Mouse (Mus musculus) kidney, postnatal 0 days (tissue): ENCODE results near the gene Nme7. TPM values are rescaled to one million over a fixed set of nuclear protein-coding genes. Genes with fewer than 3 reads are reported as not detected.

Experiments
- ATAC-seq: fragments of 200-750 bp; cut with Nextera tagmentation; replicated peaks from 2 replicates; pipeline ENCODE4 v1.8.0; 2017; ENCODE audit warnings: low read depth, moderate number of reproducible peaks, moderate TSS enrichment, moderate library complexity; ENCODE audit not compliant: low FRiP score
- DNase-seq: peaks from one replicate; pipeline ENCODE4 v3.0.0-alpha.2; 2016; ENCODE audit warnings: low spot score
- H3K27ac ChIP-seq: fragments of 300-500 bp; sonication (generic); 2 replicates; pipeline ENCODE4 v1.5.1; 2014; ENCODE audit warnings: mild to moderate bottlenecking
- H3K27me3 ChIP-seq: fragments of 300-500 bp; sonication (generic); 2 replicates; pipeline ENCODE4 v1.6.1; 2014; ENCODE audit warnings: low read length, mixed read lengths; ENCODE audit not compliant: insufficient read depth
- H3K36me3 ChIP-seq: fragments of 300-500 bp; sonication (generic); 2 replicates; pipeline ENCODE4 v1.6.1; 2014; ENCODE audit warnings: low read length, mixed read lengths; ENCODE audit not compliant: insufficient read depth
- H3K4me1 ChIP-seq: fragments of 300-500 bp; sonication (generic); replicated peaks from 2 replicates; pipeline ENCODE4 v1.6.1; 2014; ENCODE audit warnings: antibody characterized with exemption, low read length, mixed read lengths; ENCODE audit not compliant: insufficient read depth
- H3K4me2 ChIP-seq: fragments of 300-500 bp; sonication (generic); 2 replicates; pipeline ENCODE4 v1.6.1; 2014; ENCODE audit warnings: mild to moderate bottlenecking, low read length, moderate library complexity, mixed read lengths
- H3K4me3 ChIP-seq: fragments of 300-500 bp; sonication (generic); replicated peaks from 2 replicates; pipeline ENCODE4 v1.5.1; 2014; ENCODE audit warnings: low read depth, low read length
- H3K9ac ChIP-seq: fragments of 300-500 bp; sonication (generic); 2 replicates; pipeline ENCODE4 v1.6.1; 2014; ENCODE audit warnings: low read depth, low read length
- H3K9me3 ChIP-seq: fragments of 300-500 bp; sonication (generic); replicated peaks from 2 replicates; pipeline ENCODE4 v1.6.1; 2016; ENCODE audit warnings: low read length, inconsistent platforms, mixed read lengths
- CTCF ChIP-seq: IDR thresholded peaks from 2 replicates; pipeline ENCODE4 v1.5.1; 2016; ENCODE audit warnings: antibody characterized with exemption, low read depth, mild to moderate bottlenecking, moderate library complexity
- WGBS: fragments of 180-500 bp; shearing (Covaris S2); extraction: QIAGEN DNeasy Blood & Tissue Kit; methylation state at CpG from one replicate; pipeline ENCODE4 v1.1.7; 2014; 5-methylcytosine and 5-hydroxymethylcytosine counted together
- polyA plus RNA-seq: library from polyadenylated mRNA; unstranded; fragments of >200 nt; fragmentation: Nextera tagmentation; extraction: Ambion mirVana; gene quantifications from 2 replicates; pipeline ENCODE4 v1.2.1, GENCODE M21; 2015

Gene Nme7
- polyA plus RNA-seq, 1 experiment from 2014 or later: 42.0 TPM

DNA sequence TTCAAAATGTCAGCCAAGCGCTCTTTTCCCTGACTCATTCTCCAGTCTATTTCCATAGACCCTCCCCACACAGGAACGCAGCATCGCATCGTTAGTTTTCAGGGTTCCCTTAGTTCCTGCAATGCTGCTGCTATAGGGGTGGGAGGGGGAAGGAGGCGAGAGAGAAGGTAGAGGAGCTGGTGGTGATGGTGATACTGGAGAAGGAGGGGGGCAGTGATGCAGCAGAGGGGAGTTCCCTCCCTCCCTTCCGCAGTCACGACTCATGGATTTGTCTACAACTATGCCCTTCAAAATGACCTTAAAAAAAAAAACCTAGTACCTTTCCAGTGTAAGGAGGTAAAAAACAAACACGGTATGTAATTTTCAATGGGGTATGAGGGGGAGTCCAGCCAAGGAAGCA, 152.8 kb downstream of the Nme7 start:
- TF ChIP-seq CTCF: no peak
- H3K36me3 ChIP-seq: no peaks in the 10 kb centered on the region

DNA sequence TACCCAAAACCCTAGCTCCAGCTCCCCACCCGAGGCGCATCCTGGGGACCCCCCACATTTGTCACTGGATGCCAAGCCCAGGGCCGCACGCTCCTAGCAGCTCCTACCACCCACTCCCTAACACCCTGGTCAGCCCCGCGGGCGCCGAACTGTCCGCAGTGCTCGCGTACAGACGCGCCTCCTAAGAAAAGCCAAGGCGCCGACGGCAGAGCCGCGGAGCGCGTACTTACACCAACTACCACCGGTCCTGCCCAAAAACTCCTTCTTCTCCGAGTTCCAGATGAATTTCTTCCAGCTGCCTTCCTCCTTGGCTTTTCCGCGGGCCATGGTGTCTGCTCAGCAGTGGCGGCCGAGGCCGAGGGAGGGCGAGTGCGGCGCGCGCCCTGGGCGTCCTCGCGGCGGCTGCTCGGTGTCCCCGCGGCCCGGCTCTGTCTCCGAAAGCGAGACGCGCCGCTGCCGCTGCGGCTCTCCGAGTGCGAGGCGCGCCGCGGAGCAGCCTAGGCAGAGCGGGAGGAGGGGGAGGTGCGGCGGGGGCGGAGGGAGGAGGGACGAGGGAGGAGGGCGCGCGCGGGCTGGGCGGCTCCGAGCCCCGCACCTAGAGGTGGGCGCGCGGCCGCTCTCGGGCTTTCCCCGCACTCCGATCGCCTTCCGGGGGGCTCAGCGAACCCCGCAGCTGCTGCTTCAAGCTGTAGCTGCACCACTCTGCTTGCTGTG, 153.8 kb downstream of the Nme7 start:
- Histone ChIP-seq H3K4me3 (peak overlapping the region; percentile 73), H3K4me2 (peak overlapping the region; percentile 69), H3K4me1 (no peaks in the 10 kb centered on the region), H3K27ac (peak overlapping the region; percentile 91), H3K9ac (peak overlapping the region; percentile 93), H3K27me3 (no peaks in the 10 kb centered on the region), H3K9me3 (no peaks in the 10 kb centered on the region), H3K36me3 (no peaks in the 10 kb centered on the region)
- DNase-seq (no peak), ATAC-seq (peak; percentile 10)
- under 1% methylated on average over 62 of the region's 76 CpGs for WGBS
- TF ChIP-seq CTCF: no peak

More for the DNA sequence above, 152.8 kb downstream of the Nme7 start:
- Histone ChIP-seq H3K27me3 (no peaks in the 10 kb centered on the region), H3K4me3 (peak overlapping the region; percentile 73), H3K27ac (peak overlapping the region; percentile 91), H3K9ac (peak overlapping the region; percentile 93), H3K4me2 (peak overlapping the region; percentile 69), H3K4me1 (no peaks in the 10 kb centered on the region), H3K9me3 (no peaks in the 10 kb centered on the region)
- 6% methylated on average over 8 of the region's 8 CpGs for WGBS
- no peak for DNase-seq
- ATAC-seq: no peak

DNA sequence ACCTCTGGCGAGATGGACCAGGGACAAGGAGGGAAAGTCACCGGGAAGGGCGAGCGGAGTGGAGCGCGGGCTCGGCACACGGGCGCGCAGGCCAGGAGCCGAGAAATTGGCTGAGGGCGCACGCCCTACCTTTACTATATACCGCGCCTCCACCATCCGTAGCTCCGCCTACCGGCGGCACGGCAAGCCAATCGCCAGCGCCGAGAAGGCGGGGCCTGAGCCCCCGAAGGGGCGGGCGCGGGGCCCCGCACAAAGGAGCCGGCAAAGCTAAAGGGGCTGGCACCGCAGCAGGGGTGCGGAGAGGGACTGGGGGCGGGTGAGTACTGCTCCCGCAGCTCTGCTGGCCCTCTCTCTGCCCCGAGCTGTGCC, 154.3 kb downstream of the Nme7 start, which contains the start of gene Atp1b1:
TSS of gene Atp1b1 (minus strand) at position 111 of the 369 bp plus-strand sequence.
- whole genome bisulfite sequencing: 0% methylated on average over 28 of the region's 35 CpGs
- H3K36me3 ChIP-seq: no peaks in the 10 kb centered on the region
- DNase-seq (peak; percentile 87), ATAC-seq (peak; percentile 80)
- peak within 1 kb of the TSS; percentile 93 for H3K9ac ChIP-seq
- H3K9me3 ChIP-seq: no peaks in the 10 kb centered on the region
- no peaks in the 10 kb centered on the region for H3K27me3 ChIP-seq
- TF ChIP-seq CTCF: peak; percentile 47
- H3K4me3 ChIP-seq: peak within 1 kb of the TSS; percentile 73
- H3K4me1 ChIP-seq: no peaks in the 10 kb centered on the region
- peak within 1 kb of the TSS; percentile 69 for H3K4me2 ChIP-seq
- peak within 1 kb of the TSS; percentile 91 for H3K27ac ChIP-seq

DNA sequence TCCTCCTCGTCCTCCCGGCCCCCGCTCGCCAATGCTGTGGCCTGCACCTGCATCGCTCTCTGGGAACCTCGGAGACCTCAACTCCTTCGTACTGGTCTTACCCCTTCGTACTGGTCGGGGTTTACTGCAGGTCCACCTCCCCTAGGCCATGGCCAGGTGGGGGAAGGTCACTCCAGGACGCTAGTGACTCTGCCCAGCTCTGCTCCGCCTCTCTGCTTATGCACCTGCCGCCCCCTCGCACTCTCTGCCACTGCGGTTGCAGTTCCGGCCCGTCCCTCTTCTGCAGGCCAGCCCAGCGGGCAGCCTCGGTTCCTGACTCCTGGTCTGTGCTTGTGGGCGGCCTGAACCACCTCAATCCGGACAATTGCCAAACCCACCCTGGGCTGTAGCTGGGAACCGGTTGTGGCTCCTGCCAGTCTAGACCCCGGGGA, 154.7 kb downstream of the Nme7 start:
- no peaks in the 10 kb centered on the region for H3K36me3 ChIP-seq
- TF ChIP-seq CTCF: no peak
- H3K4me1 ChIP-seq: no peaks in the 10 kb centered on the region
- 3% methylated on average over 22 of the region's 22 CpGs for WGBS
- H3K9ac ChIP-seq: peak overlapping the region; percentile 93
- ATAC-seq (peak; percentile 87), DNase-seq (peak; percentile 68)
- H3K9me3 ChIP-seq: no peaks in the 10 kb centered on the region
- no peaks in the 10 kb centered on the region for H3K27me3 ChIP-seq
- H3K4me2 ChIP-seq: peak overlapping the region; percentile 69
- peak overlapping the region; percentile 73 for H3K4me3 ChIP-seq
- H3K27ac ChIP-seq: peak overlapping the region; percentile 91

DNA sequence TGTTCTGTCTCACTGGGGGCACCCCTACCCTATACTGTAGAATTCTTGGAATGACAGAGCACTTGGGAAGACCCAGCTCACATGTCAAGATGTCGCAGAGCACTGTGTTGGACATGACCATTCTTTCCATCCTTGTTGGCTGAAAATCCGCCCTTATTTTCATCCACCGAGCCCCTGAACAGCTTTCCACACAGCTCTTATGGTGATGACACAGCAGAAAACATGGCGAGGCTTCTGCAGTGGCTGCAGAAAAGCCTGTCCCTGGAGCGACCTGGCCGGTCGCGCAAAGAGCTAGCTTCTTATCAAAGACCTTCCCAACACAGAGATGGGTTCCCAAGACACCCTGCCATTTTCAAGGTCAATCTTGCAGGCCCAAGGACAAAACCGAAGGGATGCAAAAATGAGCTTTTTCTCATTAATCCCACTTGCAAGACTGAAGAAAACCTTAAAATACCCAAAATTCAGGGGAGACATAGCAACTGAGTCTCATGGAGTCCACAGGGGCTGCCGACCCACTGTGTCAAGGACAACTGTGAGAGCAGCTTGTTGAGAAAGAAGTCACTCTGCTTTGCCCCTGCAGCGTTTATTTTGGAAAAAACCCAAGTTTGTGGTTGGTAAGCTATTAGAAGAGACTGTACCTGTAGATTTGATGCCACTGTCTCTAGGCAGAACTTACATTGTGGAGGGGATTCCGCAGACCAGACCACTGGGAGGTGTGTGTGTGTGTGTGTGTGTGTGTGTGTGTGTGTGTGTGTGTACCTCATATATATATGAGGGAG, 155.4 kb downstream of the Nme7 start:
- no peak for TF ChIP-seq CTCF
- DNase-seq: no peak
- peak overlapping the region; percentile 73 for H3K4me3 ChIP-seq
- H3K9ac ChIP-seq: peak overlapping the region; percentile 93; the same call in 1 of the 2 replicates
- H3K27ac ChIP-seq: peak overlapping the region; percentile 91
- no peaks in the 10 kb centered on the region for H3K36me3 ChIP-seq
- H3K27me3 ChIP-seq: no peaks in the 10 kb centered on the region
- no peak for ATAC-seq
- no peaks in the 10 kb centered on the region for H3K4me1 ChIP-seq
- peak overlapping the region; percentile 69 for H3K4me2 ChIP-seq
- 51% methylated on average over 12 of the region's 12 CpGs for WGBS
- H3K9me3 ChIP-seq: no peaks in the 10 kb centered on the region

DNA sequence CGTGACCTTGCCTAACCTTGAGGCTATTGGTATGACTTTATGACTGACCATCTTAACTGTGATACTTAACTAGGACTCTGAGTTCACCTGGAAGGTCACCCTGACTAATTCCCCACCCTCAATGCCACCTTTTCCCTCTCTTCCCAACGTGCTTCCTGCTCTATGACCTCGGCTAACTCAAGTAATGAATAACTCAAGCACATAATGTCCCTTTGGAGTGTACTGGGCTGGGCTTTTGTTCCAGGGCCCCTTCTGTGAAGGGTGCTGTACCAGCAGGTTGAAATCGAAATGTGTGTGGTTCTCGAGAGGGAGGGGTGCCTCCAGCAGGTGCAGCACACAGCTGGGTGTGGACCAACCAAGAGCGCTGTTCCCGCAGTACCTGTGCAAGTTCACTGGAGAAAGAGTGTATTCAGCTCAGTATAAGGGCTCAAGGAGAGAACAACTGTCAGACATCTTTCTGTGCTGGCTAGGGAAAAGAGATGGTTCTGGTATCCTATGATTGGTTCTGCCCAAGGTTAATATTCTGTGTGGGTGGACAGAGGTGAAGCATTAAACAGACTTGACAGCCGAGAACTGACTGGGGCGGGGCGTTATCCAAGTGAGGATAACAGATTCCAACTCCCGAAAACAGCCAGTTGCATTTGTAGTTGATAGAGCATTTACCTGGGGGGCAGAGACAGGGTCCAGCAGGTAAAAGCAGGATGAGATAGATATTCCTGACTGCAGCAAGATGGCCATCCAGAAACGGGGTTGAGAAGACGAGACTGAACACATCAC, 157.2 kb downstream of the Nme7 start:
- peak overlapping the region; percentile 37; the same call in 1 of the 2 replicates for H3K9ac ChIP-seq
- no peaks in the 10 kb centered on the region for H3K4me1 ChIP-seq
- H3K27me3 ChIP-seq: no peaks in the 10 kb centered on the region
- no peaks in the 10 kb centered on the region for H3K36me3 ChIP-seq
- no peak overlapping the region for H3K4me3 ChIP-seq
- peak; percentile 13; the same call in 1 of the 2 replicates for TF ChIP-seq CTCF
- ATAC-seq (peak; percentile 44), DNase-seq (peak; percentile 67)
- H3K4me2 ChIP-seq: peak overlapping the region; percentile 40; the same call in 1 of the 2 replicates
- WGBS: 49% methylated on average over 13 of the region's 13 CpGs
- H3K27ac ChIP-seq: peak overlapping the region; percentile 91
- H3K9me3 ChIP-seq: no peaks in the 10 kb centered on the region
